Mouse (Mus musculus): ENCODE results near the gene 0610012G03Rik. TPM values are rescaled to one million over a fixed set of nuclear protein-coding genes. Genes with fewer than 3 reads are reported as not detected.
A peak's percentile ranks its signal among the peaks of the same experiment; 100 is the strongest.

The 0610012G03Rik gene
- total RNA-seq, 2 experiments from 2014 or later: 37.6 to 42.1 TPM

- peak; percentile 79 to 85 for DNase-seq (ENCODE audit: low spot score in 2 of 2)
- TF ChIP-seq CTCF (conservative IDR thresholded peaks at IDR 0.05): peak; percentile 91
- peak overlapping the region; percentile 69 for H3K27ac ChIP-seq
Observed at GRCm38 (mm10) chr16:31943980-31944379, 4.3 kb downstream of the 0610012G03Rik start.

GRCm38 (mm10) chr16:31940586-31940985, 7.7 kb downstream of the 0610012G03Rik start:
- H3K27ac ChIP-seq: no peak overlapping the region
- no peak for DNase-seq (ENCODE audit: low spot score in 2 of 2)
- TF ChIP-seq CTCF (conservative IDR thresholded peaks at IDR 0.05): no peak
- no peak overlapping the region for H3K4me3 ChIP-seq

More at GRCm38 (mm10) chr16:31943980-31944379, 4.3 kb downstream of the 0610012G03Rik start:
- H3K4me3 ChIP-seq: no peak overlapping the region; the same call in 1 of the 2 replicates

GRCm38 (mm10) chr16:31938856-31939255, 9.4 kb downstream of the 0610012G03Rik start:
- no peak for DNase-seq (ENCODE audit: low spot score in 2 of 2)
- no peak for TF ChIP-seq CTCF (conservative IDR thresholded peaks at IDR 0.05)
- no peak overlapping the region for H3K4me3 ChIP-seq
- no peak overlapping the region for H3K27ac ChIP-seq

- peak; percentile 45 for TF ChIP-seq CTCF (conservative IDR thresholded peaks at IDR 0.05)
- no peak for DNase-seq (ENCODE audit: low spot score in 2 of 2)
- Histone ChIP-seq H3K27ac (no peak overlapping the region), H3K4me3 (no peak overlapping the region)
Observed at GRCm38 (mm10) chr16:31936568-31936967, 11.7 kb downstream of the 0610012G03Rik start.

- TF ChIP-seq CTCF (conservative IDR thresholded peaks at IDR 0.05): no peak
- DNase-seq (ENCODE audit: low spot score in 2 of 2): peak; percentile 35 to 63
- Histone ChIP-seq H3K27ac (peak overlapping the region; percentile 89), H3K4me3 (peak overlapping the region; percentile 70)
Observed at GRCm38 (mm10) chr16:31935091-31935979, 13.0 kb downstream of the 0610012G03Rik start.

- H3K27ac ChIP-seq: peak overlapping the region; percentile 89
- no peak for TF ChIP-seq CTCF (conservative IDR thresholded peaks at IDR 0.05)
- H3K4me3 ChIP-seq: peak overlapping the region; percentile 70
- no peak for DNase-seq (ENCODE audit: low spot score in 2 of 2)
Observed at GRCm38 (mm10) chr16:31934550-31935010, 13.7 kb downstream of the 0610012G03Rik start.

- peak within 1 kb of the TSS; percentile 70 for H3K4me3 ChIP-seq
- peak in 1 of 2 experiments; percentile 44 for DNase-seq (ENCODE audit: low spot score in 2 of 2)
- peak within 1 kb of the TSS; percentile 89 for H3K27ac ChIP-seq
- no peak for TF ChIP-seq CTCF (conservative IDR thresholded peaks at IDR 0.05)
Observed at GRCm38 (mm10) chr16:31933751-31934549, 14.3 kb downstream of the 0610012G03Rik start, which contains the start of gene Pigz. Pigz (plus strand) TSS chr16:31933851.

GRCm38 (mm10) chr16:31932840-31933697, 15.2 kb downstream of the 0610012G03Rik start:
- DNase-seq (ENCODE audit: low spot score in 2 of 2): peak; percentile 88 to 94
- TF ChIP-seq CTCF (conservative IDR thresholded peaks at IDR 0.05): peak; percentile 96

GRCm38 (mm10) chr16:31932255-31932654, 16.0 kb downstream of the 0610012G03Rik start:
- no peak for TF ChIP-seq CTCF (conservative IDR thresholded peaks at IDR 0.05)
- no peak overlapping the region for H3K4me3 ChIP-seq
- no peak for DNase-seq (ENCODE audit: low spot score in 2 of 2)
- peak overlapping the region; percentile 89 for H3K27ac ChIP-seq

More at GRCm38 (mm10) chr16:31932840-31933697, 15.2 kb downstream of the 0610012G03Rik start:
- peak overlapping the region; percentile 89 for H3K27ac ChIP-seq
- peak overlapping the region; percentile 70 for H3K4me3 ChIP-seq

- peak overlapping the region; percentile 89 for H3K27ac ChIP-seq
- no peak for DNase-seq (ENCODE audit: low spot score in 2 of 2)
- H3K4me3 ChIP-seq: no peak overlapping the region
- TF ChIP-seq CTCF (conservative IDR thresholded peaks at IDR 0.05): no peak
Observed at GRCm38 (mm10) chr16:31931330-31931729, 17.0 kb downstream of the 0610012G03Rik start.

GRCm38 (mm10) chr16:31927412-31927811, 20.9 kb downstream of the 0610012G03Rik start:
- no peak for TF ChIP-seq CTCF (conservative IDR thresholded peaks at IDR 0.05)
- Histone ChIP-seq H3K4me3 (no peak overlapping the region), H3K27ac (no peak overlapping the region)
- DNase-seq (ENCODE audit: low spot score in 2 of 2): no peak
